Mouse (Mus musculus): ENCODE data around the gene Cenpv.

Gene Cenpv

DNA sequence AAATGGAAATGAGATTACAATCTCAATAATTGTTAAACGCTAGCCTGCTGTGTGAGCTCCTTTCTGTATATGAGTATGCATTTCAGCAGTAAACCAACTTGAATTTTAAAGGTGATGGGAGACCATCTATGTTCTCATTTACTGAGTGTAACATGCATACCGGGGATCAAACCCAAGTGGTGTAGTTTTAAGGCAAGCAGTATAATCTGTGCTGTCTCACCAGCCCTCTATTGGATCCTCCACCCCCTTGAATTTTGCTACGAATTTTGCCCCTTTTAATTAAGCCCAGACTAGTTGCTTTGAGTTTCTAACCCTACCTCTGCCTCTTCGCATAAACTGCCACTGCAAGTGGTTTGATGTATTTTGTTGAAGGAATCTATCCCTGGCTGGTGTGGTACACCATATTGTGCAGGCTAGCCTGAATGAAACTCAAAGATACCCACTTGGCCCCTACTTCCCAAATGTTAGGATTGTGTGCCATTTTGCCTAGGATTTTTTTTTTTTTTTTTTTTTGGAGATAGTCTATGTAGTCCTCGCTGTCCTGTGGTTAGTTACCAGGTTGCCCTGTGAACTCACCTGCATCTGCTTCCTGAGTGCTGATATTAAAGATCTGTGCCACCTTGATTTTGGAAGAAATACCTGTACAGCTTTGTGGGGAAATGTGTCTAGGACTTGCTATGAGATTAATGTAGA lies 15.2 kb upstream of the Cenpv start:
- no peak for DNase-seq (ENCODE audit: low read depth, low spot score)

DNA sequence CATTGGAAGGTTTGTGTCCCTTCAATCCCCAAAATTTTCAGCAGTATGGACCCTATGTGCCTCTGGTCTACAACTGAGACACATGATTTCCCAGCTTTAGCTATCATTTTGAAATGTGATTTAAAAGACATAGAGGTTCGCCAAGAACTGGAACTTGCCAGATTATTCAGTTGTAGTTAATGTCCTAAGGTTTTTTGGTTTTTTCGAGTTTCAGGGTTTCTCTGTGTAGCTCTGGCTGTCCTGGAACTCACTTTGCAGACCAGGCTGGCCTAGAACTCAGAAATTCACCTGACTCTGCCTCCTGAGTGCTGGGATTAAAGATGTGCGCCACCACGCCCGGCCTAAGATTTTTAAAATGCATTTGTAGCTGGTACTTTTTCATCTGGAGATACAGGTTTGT lies 14.6 kb upstream of the Cenpv start:
- no peak for DNase-seq (ENCODE audit: low read depth, low spot score)

DNA sequence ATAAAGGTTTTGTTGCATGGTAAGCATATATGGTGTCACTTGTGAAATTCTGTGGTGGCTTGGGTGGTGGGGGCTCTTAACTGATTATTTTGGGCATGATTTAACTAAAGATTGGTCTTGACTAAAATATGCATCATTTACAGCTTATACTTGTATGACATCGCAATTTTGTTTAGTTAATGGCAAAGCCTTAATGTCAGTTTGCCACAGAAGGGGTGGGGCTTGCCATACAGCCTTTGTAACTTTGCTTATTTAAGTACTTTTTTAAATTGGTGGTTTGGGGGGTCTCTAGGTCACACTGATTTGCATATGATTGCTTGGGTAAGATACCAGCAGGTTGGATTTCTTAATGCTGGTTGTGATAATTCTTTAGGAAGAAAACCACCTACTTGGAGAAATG lies 14.1 kb upstream of the Cenpv start:
- DNase-seq (ENCODE audit: low read depth, low spot score), result no peak

DNA sequence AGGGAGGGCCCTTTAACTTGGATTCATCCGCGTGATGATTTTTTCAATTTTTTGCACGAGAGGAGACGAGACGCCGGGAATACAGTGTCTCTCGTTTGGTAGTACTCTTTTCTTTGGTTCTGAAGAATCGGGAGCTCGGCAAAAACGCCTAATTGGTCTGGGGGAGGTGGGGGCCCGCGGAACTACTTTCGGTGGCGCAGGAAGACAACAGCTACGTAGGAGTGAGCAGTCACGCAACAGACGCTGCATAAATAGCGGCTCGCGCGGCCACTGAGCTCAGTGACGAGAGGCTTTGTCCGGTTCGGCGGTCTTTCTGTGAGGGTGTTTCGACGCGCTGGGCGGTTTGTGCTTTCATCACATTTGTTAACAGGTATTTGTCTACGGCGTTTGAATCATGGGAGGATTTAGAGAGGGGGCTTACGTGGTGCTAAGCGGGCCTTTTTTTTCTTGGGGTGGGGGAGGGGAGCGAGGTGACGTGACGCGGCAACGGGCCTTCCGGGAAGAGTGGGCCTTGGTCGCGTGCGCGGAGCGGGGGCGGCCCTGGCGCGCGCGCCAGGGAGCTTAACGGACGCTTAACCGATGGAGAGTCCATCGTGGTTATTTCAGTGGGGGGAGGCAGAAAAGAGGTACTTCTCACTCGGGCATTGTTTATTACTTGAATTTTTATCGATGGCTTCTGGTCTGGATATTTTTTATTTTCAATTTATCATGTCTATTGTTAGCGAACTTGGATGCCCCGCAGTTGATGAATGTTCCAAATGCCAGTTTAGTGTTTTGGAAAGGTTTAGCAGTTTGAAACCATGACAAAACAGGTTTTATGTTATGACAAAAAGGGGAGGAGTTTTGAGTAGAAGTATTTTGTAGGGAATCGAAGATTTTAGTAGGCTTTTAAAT lies 12.4 kb upstream of the Cenpv start:
- DNase-seq (ENCODE audit: low read depth, low spot score), result peak; percentile 79

DNA sequence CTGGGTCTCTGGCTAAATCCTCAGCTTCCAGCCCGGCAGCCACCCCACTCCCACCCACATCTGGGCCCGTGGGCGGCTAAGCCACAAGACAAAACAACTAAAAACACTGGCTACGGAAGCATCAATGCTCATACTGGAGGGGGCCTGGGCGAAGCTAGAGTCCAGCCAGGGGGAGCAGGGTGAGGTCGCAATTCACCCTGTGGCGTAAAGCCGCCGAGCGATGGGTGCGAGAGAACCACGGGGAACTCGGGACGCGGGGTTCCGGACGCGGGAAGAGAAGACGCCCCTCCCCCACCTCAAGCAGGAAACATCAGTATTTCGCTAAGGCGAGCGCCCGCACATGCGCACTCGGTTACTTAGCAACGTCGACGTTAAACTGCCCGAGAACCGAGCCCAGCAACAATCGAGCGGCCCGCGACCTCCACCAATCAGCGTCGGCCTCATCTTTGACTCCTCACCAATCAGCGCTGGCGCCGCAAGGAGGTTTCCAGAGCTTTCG lies 11.7 kb upstream of the Cenpv start, which contains the start of gene Ubb:
Gene Ubb, plus strand, starts transcription at position 445 of the 499 bp plus-strand sequence.
- peak; percentile 99 for DNase-seq (ENCODE audit: low read depth, low spot score)

DNA sequence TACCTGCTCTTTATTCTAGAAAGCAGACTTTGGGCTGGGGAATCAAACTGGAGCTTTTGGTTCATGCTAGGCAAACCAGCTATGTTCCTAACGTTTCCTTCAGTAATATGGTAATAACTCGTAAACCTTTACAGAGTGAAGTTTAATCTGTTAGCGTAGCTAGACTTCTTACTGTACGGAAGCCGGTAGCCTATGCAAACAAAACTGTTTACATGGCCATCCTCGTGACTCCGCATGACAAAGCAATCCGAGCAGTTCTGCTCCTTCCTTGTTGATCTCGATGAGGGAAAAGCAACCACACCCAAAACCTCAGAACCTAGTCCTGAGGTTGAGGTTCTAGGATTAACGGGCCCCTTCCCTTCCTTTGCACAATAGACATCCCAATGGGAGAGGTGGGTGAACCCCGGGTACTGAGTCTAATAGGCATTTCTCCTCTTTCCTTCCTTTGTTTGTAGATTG lies 11.2 kb upstream of the Cenpv start:
- DNase-seq (ENCODE audit: low read depth, low spot score), result no peak

DNA sequence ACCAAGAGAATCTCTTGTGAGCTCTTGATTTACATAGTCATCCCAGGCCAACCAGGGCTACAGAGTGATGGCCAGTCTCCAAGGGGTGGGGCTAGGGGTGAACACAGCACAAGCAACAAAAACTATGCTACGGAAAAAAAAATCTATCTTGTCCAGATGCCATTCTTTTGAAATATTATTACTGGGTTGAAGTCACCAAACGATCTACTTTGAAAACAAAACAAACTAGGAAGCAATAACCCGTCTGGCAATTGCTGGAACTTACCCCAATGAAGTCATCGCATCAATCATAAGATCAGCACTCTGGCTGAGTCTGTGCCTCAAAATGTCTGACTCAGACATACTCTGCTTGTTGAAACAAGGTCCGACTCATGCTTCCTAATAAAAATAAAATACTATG lies 10.7 kb upstream of the Cenpv start:
- no peak for DNase-seq (ENCODE audit: low read depth, low spot score)

DNA sequence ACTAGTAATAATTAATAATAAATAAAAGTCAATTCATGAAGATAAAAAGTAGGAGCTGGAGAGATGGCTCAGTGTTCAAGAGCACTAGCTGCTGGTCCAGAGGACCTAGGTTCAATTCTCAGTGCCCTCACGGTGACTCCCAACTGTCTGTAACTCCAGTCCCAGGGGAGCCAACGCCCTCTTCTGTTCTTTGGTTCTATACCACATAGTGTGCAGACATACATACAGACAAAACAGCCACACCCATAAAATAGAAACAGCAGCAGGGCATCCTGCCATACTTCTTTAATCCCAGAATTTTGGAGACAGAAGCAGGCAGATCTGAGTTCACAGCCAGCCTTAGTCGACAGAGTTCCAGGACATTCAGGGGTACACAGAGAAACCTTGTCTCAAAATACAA lies 4.9 kb upstream of the Cenpv start:
- DNase-seq (ENCODE audit: low read depth, low spot score), result no peak

DNA sequence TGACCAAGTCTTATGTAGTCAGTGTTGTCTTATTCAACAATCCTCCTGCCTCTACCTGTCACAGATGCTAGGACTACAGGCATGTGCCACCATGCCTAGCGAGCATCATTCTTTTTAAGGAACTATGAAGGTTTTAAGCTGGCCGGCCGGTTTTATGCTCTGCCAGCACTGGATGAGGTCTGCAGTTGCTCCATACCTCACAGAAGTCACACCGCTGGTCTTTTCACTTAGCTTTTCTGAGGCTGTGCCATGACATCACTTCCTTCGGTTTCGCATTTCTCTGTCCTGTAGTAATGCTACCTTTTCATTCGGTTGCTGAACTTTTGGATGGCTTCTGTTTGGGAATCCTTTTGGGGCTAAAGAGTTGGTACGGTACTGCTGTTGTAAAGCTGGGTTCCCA lies 2.5 kb upstream of the Cenpv start:
- DNase-seq (ENCODE audit: low read depth, low spot score), result no peak

DNA sequence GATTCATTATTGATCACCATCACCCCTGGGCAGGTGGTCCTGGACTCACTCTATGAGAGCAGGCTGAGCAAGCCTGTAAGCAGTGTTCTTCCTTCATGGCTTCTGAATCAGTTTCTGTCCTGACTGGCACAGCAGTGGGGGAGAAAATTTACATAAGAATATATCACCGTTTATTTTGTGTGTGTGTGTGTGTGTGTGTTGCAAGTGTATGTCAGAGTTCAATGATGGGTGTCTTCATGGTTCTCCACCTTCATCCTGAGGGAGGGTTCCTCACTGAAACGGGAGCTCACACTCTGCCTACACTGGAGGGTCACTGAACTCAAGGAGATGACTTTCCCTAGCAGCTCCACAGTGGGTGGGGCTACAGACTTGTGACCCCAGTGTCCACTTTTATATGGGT lies 1.9 kb upstream of the Cenpv start:
- no peak for DNase-seq (ENCODE audit: low read depth, low spot score)

DNA sequence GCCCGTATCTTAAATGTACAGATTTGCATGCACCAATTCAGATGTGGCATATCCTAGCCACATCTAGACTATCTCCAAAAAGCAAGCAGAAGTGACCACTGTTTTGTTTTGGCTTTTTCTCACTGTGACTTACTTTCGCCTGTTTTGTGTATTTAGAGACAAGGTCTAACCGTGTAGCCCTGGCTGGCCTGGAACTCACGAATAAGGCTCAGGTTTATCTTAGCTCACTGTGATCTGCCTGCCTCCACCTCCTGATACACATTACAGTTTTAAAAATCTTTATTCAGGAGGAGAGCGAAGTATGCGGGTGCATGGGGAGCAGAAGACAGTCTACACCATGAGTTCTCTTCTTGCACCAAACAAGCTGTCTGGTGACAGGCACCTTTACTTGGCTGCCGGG lies 1.1 kb upstream of the Cenpv start:
- no peak for DNase-seq (ENCODE audit: low read depth, low spot score)

DNA sequence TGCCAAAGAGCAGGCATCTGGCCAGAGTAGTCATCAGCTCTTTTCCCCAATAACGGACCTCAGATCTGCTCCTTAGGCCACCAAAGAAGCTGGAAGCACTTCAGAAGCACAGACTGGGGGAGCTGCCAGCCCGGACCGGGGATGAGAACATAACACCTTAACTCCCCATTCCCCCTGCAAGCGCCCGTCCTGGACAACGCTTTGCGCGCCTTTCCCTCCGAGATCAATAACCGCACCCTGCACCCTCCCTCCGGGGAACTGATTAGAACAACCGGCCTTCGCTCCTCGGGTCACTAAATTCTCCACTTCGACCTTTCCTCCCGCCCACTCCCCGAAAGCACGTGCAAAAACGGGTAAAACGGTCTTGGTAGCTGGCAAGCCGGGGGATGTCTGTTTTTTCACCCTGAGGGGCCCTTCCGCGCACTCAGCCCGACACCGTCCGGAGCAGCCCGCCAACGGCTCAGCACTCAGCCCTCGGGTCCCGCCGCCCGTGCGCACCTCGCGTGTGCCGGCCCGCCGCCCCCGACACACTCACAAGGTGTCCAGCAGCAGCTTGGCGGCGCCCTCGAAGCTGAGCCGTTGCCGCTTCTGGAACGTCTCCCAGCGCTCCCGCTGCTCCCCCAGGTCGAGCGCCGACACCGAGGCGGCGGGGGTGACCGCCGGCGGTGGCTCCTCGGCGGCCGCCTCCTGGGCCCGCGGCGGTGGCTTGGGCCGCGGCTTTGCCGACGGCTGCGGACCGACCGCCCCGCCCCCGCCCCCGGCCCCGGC lies 556 bp downstream of the Cenpv start:
- no peak for DNase-seq (ENCODE audit: low read depth, low spot score)

DNA sequence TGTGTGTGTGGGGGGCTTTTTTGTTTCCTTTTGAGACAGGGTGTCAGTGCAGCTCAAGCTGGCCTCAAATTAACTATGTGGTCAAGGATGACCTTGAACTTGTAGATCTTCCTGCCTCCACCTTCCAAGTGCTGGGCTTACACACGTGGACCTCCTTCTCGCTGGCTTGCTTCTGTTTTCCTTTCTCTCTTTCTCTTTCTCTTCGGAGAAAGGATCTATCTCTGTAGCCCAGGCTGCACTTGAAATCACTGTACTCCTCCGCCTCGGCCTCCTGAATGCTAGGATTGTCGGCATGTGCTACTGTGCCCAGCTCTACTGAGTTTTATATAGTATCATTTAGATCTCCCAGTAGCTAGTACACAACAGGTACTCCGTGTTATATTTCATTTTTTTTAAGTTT lies 1.5 kb downstream of the Cenpv start:
- no peak for DNase-seq (ENCODE audit: low read depth, low spot score)

DNA sequence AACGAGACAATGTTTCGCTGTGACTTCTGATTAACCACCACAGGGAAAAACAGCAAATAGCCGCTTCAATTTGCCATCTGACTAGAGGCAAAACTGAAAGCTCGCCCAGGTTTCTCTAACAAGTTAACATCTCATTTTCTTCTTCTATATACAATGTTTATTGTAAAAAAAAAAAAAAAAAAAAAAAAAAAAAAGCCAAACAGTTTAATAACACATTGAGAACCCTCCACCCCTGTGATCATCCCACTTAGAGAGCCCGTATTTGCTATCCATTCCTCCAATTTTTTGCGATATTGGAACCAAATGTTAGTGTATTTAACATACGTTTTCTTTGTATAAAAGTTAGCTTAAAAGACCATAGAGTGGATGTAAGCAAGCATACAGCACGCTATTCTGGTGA lies 2.0 kb downstream of the Cenpv start:
- no peak for DNase-seq (ENCODE audit: low read depth, low spot score)

DNA sequence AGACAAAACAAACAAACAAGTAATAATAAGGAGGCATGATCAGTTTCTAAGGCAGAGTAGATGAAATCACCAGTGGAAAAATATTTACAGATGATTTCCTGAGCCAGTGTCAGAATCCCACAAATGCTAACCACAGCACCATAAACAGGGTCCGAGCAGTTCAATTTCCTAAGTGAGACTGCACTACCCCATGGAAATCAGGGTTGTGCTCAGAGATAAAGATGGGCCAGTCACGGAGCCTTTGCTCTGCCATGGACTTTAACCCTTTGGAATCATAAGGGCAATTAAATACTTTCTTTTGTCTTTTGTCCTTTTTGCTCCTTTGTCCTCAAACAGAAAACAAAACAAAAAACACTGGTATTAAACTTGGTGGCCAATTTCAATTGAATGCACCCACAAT lies 16.8 kb downstream of the Cenpv start:
- no peak for DNase-seq (ENCODE audit: low read depth, low spot score)

DNA sequence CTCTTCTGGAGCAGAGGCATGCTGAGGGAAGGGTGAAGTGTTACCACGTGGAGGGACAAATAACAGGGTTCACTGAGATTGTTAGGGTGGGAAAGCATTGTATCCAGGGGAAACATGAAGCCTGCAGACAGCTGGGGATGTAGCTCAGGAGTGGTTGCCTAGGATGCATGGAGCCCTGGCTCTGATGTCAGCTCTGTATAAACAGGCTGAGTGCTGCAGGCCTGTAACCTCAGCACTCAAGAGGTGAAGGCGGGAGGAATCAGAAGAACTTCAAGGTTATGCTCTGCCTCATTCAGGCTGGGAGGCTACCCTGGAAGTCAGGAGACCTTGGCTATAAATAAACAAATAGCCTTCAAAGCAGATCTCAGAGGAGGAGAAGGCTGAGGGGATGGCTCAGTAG lies 20.1 kb downstream of the Cenpv start:
- DNase-seq (ENCODE audit: low read depth, low spot score), result no peak

DNA sequence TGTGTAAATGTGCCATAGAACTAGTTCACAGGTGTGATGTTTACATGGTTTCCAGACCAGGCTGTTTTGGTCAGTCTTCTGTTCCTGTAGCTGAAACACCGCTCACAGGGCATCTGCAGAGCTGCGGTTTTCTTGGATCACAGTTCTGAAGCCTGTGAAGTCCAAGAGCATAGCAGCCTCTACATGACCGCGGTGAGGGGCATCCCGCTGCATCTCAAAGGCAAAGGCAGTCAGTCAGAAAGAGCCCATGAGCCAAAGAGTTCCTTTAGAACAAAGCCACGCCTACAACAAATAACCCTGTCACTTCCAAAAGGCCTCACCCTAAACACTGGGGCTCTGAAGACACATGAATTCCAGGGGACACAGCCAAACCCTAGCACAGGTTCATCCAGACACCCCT lies 25.8 kb downstream of the Cenpv start:
- DNase-seq (ENCODE audit: low read depth, low spot score), result no peak

DNA sequence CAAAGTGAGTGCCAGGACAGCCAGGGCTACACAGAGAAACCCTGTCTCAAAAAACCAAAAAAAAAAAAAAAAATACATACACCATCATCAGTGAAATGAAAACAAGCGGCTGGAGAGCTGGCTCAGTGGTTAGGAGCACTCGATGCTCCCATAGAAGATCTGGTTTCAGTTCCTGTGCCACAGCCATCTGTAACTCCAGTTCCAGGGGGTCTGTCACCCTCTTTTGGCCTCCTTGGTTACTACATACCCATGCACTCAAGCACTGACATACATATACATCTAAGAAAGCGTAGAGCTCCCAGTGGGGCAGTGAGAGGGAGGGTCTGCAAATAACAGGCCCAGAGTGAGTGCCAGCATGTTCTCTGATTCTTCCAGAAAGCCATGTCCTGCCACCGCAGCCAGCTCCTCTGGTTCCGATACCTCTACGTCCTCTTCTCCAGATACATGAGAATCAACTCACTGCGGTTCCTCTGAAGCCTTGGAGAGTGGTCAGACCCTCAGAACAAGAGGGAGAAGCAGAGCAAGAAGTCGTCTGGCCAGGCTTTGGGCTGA lies 26.5 kb downstream of the Cenpv start:
- no peak for DNase-seq (ENCODE audit: low read depth, low spot score)

DNA sequence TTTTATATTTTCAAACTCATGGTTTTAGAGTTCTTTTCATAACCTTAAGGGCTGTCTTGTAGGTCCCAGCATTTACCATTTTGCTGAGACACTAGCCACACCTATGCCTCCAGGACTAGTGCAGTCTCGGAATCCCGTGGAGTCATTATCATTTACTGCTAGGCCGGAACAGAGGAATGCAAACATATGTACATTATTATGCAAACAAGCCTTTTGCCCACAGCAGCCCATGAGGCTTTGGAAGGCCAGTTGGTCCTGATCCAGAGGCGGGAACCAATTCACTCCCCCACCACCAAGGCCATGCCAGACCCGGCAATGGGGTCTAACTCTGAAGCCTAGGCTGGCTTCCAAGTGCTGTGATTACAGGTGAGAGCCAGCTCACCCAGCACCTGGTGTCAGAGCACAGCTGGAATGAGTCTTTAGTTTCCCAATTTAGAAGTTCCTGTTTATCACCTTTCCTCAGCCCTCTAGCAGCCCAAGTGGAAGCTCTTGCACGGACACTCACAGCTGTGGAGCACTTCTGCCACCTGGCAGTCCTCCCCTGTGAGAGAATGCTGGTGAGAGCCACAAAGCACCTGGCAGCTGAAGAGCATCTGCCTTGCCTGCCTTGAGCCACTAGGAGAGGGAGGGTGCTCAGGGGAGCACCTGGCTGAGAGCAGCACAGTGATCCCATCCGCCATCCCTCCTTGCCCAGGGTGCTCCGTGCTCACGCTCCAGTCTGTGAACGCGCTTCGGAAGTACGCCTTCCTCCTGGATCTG lies 27.4 kb downstream of the Cenpv start:
- DNase-seq (ENCODE audit: low read depth, low spot score), result no peak

DNA sequence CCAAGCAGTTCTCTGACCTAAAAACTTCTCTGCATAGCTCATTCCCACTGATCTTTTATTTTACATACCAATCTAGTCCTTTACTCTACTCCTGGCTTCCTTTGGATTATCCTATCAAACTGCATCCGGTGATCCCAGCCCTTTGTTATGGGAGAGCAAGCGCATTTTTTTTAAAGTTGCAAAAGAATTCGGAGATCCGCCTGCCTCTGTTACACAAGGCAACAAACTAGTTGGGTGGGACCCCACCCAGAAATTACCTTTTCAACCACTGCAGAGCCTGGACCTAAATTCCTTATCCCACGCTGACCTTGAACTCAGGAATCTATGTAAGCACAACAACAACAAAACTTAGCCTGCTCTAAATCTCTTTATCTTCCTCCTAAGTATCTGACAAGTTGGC lies 28.1 kb downstream of the Cenpv start:
- no peak for DNase-seq (ENCODE audit: low read depth, low spot score)

DNA sequence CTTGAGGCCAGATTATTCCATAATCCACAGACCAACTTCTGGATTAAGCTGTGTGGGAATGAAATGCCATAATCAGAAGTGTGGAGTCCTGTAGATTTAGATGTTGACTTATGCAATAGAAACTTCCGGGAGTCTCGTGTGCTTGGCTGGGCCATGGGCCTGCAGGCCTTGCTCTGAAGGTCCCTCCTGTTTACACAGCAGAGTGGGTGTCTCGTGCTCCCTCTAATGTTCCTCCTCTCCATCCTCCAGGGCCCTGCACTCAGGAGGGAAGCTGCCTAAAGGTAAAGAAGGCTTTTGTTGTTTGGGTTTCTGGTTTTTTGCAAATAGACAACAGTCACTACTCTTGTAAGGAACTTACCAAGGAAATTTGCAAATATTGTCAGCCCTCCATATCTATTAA lies 29.5 kb downstream of the Cenpv start:
- no peak for DNase-seq (ENCODE audit: low read depth, low spot score)
